Mouse (Mus musculus) monocyte, adult 2 months (primary cell): ENCODE results near the gene Ifnar1.

ENCODE experiments used
- DNase-seq, 2 experiments: peaks; one replicate each; pipeline ENCODE4 v3.0.0; 2022; ENCODE audit warnings: low spot score in 2 of 2, low read depth in 1 of 2

Gene Ifnar1

DNA sequence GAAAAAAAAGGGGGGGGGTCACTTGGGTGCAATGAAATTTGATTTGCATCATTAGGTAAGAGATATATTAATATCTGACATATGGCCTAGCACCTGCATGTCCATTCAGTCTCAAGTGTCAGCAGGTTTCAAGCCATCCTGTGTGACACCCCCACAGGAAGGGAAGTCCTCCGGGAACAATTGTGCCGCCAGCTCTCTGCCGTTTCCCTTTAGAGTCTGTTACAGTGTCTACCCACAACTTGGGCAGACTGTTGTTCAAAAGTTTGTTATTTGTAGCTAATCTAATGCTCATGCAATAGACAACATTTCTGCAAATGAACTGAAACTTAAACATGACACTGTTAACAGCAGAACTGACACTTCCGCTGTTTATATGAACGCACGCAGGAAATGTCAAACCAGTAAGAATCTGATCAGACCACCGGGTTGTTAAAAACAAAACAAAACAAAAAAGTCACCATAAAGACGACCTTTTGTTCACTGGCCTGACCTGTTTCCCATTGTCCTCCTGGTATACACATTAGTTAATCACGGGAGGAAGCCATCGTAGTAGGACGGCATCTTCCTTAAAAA lies 23.9 kb upstream of the Ifnar1 start:
- no peak for DNase-seq

- DNase-seq = no peak
Measured at GRCm38 (mm10) chr16:91461773-91462181, 23.3 kb upstream of the Ifnar1 start.

GRCm38 (mm10) chr16:91462644-91463043 lies 22.4 kb upstream of the Ifnar1 start:
- DNase-seq = no peak

GRCm38 (mm10) chr16:91463400-91463799 lies 21.6 kb upstream of the Ifnar1 start:
- no peak for DNase-seq

- DNase-seq = no peak
Measured at GRCm38 (mm10) chr16:91463836-91464400, 21.1 kb upstream of the Ifnar1 start.

- DNase-seq = peak in 1 of 2 experiments; percentile 74
Measured at GRCm38 (mm10) chr16:91464594-91465504, 20.2 kb upstream of the Ifnar1 start.

DNA sequence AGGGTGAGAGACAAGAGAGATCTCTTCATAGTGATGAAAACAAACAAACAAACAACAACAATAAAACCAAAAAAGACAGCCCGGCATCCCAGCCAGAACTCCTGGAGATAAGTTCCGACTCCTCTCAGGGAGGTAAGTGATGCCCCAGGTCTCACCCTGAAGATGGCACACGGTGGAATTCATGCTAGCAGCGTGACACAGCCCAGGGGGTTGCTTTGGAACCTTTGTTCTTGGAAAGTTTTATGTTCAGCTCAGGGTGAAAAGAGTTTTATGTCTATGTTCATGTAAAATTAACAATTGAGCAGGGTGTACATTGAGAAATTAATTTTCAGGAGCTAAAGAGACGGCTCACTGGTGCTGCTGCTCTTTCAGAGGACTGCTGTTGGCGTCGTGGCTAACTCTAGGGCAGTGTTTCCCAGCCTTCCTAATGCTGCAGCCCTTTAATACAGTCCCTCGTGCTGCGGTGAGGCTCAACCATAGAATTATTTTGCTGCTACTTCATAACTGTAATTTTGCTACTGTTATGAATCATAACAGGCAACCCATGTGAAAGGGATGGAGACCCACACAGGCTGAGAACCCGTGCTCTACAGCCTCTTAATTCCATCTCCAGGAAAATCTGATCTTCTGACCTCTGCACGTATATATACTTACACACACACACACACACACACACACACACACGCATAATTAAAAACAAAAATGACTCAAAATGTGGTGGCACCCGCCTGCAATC lies 19.4 kb upstream of the Ifnar1 start:
- DNase-seq = no peak

DNA sequence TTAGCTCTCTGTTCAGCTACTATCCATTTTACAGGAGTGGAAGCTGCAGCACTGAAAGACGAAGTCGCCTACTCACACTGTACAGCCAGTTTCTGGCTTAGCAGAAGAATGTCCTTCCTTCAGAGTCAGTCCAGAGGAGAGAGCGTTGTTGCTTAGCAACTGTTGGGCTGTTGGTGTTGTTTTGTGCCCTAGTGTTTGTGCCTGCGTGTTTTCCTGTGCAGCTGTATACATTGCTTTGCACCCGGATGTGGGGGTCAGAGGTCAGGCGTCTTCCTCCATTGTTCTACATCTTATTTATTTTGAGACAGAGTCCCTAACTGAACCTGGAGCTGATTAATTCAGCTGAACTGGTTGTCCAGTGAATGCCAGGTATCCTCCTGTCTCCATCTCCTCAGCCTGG lies 18.5 kb upstream of the Ifnar1 start:
- DNase-seq = no peak

- DNase-seq = no peak
Measured at GRCm38 (mm10) chr16:91470470-91470869, 14.6 kb upstream of the Ifnar1 start.

DNA sequence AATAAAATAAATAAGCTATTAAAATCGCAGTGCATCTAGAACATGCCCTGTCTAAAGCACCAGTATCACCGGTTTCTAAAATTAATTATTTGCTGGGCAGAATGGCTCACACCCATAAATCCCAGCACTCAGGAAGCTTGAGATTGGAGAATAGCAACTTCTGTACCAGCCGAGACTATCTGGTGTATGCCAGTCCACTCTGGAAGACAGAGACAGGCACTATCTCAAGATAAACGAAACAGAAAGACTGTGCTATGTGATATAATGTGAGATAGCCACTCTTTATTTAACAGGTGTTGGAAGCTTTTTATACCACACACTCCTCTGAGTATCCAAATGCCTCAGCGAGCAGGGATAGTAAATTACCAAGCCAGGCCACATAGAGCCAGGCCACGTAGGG lies 13.6 kb upstream of the Ifnar1 start:
- no peak for DNase-seq

DNA sequence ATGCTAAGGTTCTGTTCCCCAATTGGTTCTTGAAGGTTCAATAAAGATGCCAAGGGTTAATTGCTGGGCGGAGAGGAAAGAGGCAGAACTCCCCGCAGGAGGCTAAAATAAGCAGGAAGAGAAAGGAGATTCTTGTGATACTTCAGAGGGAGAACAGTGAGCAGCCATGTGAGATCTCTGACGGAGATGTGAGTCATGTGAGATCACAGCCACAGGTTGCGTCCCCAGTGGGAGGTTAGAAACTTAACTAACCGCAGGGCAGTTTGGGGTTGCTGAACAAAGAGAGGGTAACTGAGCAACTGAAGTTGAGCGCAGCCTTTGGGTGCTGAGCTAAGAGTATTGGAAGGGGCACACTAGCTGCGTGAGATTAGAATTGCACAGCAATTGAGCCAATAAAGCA lies 9.3 kb upstream of the Ifnar1 start:
- no peak for DNase-seq

- no peak for DNase-seq
Measured at GRCm38 (mm10) chr16:91478067-91478466, 7.0 kb upstream of the Ifnar1 start.

- DNase-seq = no peak
Measured at GRCm38 (mm10) chr16:91480517-91480916, 4.5 kb upstream of the Ifnar1 start.

- DNase-seq = no peak
Measured at GRCm38 (mm10) chr16:91484387-91484786, 651 bp upstream of the Ifnar1 start.

DNA sequence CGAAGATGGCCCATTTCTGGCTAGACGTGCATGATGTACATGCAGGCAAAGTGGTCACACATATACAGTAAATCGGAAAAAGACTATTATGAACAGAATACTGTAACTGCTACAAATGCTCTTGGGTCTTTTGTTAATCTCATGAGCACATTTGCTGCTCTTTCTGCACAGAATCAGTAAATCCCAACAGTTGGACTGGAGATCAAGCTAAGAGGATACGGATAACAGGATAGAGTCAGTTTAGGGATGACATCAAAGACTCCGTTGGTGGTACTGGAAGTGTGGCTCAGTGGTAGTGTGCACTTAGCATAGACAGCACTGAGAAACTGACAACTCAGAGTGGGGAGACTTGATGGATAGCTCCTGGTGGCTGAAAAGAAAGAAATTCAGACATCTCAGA lies 803 bp downstream of the Ifnar1 start:
- no peak for DNase-seq

DNA sequence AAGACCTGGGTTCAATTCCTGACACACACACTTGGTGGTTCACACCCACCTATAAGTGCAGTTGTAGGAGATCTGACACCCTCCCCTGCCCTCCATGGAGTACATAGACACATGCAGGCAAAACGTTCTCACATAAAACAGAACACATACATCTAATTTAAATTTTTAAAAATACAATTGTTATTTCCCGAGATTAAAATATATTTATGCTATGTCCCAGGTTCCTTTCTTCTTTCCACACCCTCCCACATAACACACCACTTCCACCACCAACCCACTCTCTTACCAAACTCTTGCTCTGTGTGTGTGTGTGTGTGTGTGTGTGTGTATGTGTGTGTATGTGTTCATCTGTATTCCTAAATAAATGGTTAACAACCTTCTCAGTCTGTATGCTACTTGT lies 3.0 kb downstream of the Ifnar1 start:
- DNase-seq = no peak

DNA sequence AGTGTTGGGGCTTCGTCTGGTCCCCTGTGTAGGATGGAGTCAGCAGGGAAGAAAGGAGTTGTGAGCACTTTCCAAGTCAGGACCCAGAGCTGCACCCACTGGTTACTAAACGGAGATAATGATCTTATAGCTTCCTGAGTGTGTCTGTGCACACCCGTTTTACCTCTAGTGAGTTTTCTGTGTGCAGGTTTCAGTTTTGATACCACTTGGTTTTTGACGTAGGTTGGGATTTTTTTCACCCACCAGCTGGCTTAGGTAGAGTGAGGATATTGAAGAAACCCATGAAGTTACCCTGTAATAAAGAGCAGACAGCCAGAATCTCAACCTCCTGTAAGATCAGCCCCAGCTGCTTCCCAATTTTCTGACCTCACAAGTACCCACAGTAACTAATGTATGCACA lies 5.9 kb downstream of the Ifnar1 start:
- no peak for DNase-seq

GRCm38 (mm10) chr16:91491473-91491872 lies 6.4 kb downstream of the Ifnar1 start:
- no peak for DNase-seq

- no peak for DNase-seq
Measured at GRCm38 (mm10) chr16:91495501-91495900, 10.5 kb downstream of the Ifnar1 start.

DNA sequence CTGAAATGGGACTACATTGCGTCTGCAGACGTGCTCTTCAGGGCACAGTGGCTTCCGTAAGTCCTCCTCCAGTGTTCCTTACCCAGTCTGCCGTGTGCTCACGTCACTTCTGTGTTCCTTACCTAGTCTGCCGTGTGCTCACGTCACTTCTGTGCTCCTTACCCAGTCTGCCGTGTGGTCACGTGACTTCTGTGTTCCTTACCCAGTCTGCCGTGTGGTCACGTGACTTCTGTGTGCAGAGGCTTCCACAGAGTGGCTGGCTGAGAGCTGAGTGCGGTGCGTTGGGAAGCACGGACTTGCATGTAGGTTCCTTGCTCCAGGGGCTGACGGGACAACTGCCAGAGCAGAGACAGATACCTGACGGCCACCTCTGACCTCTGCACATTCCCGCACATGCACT lies 11.2 kb downstream of the Ifnar1 start:
- DNase-seq = no peak

GRCm38 (mm10) chr16:91496766-91497165 lies 11.7 kb downstream of the Ifnar1 start:
- DNase-seq = no peak

DNA sequence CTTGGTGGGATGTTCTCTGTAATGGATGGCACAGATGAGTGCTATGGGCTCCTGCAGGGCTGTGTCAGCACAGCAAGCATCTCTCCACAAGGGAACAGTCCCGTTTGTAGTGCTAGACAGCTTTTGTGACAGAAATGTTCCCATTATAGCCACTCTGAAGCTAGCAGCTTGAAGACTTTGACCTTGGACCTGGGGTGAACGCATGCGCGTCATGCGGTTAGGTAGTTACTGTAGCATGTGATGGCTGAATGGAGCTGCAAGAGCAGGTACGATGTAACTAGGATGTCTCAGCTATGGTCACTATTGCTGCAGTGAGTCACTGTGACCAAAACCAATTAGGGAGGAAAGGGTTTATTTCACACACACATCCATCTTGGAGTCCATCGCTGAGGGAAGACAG lies 13.0 kb downstream of the Ifnar1 start:
- no peak for DNase-seq
